Mouse (Mus musculus) MEL (cell line): Measurements from ENCODE around the gene Endou. TPM values are rescaled to one million over a fixed set of nuclear protein-coding genes. Genes with fewer than 3 reads are reported as not detected.

Experiments
- DNase-seq: peaks from one replicate; pipeline ENCODE4 v3.0.0; 2011; ENCODE audit warnings: low read depth, low spot score
- H3K27ac ChIP-seq: 2 replicates; pipeline ENCODE4 v1.5.1; 2012; ENCODE audit warnings: low read depth, mild to moderate bottlenecking, control low read depth, low read length, moderate library complexity; ENCODE audit not compliant: control insufficient read depth
- H3K27me3 ChIP-seq, 2 experiments: fragments of 150-350 bp in 1 of 2; sonication (generic) in 1 of 2; 2 replicates each; pipeline ENCODE4 v1.6.1; 2012; ENCODE audit warnings: low read length in 2 of 2, mild to moderate bottlenecking in 2 of 2, improper control_type of control experiment in 1 of 2, moderate library complexity in 1 of 2; ENCODE audit not compliant: insufficient read depth in 2 of 2, control insufficient read depth in 1 of 2
- H3K36me3 ChIP-seq, 2 experiments: 2 replicates each; pipeline ENCODE4 v1.6.1; 2012 to 2014; ENCODE audit warnings: low read length in 2 of 2, improper control_type of control experiment in 1 of 2, inconsistent platforms in 1 of 2, mild to moderate bottlenecking in 1 of 2; ENCODE audit not compliant: insufficient read depth in 2 of 2, control insufficient read depth in 1 of 2
- H3K4me1 ChIP-seq, 2 experiments: fragments of 150-350 bp in 1 of 2; sonication (generic) in 1 of 2; 2 replicates each; pipeline ENCODE4 v1.6.1; 2012; ENCODE audit warnings: low read length in 2 of 2, improper control_type of control experiment in 1 of 2, mild to moderate bottlenecking in 1 of 2; ENCODE audit not compliant: insufficient read depth in 2 of 2, control insufficient read depth in 1 of 2
- H3K4me3 ChIP-seq, 2 experiments: fragments of 150-350 bp in 1 of 2; sonication (generic) in 1 of 2; 2 replicates each; pipeline ENCODE4 v1.5.1; 2012; ENCODE audit warnings: low read depth in 2 of 2, low read length in 2 of 2, mild to moderate bottlenecking in 2 of 2, moderate library complexity in 2 of 2, control low read depth in 1 of 2, improper control_type of control experiment in 1 of 2; ENCODE audit not compliant: control insufficient read depth in 1 of 2, insufficient read depth in 1 of 2
- H3K79me2 ChIP-seq: 2 replicates; pipeline ENCODE4 v1.6.1; 2012; ENCODE audit warnings: mild to moderate bottlenecking, low read length, moderate library complexity; ENCODE audit not compliant: control insufficient read depth, poor library complexity, insufficient read depth
- H3K9ac ChIP-seq: 2 replicates; pipeline ENCODE4 v1.6.1; 2012; ENCODE audit warnings: low read depth, mild to moderate bottlenecking, control low read depth, low read length, moderate library complexity; ENCODE audit not compliant: control insufficient read depth, poor library complexity, severe bottlenecking
- H3K9me3 ChIP-seq: fragments of 150-350 bp; sonication (generic); replicated peaks from 2 replicates; pipeline ENCODE4 v1.6.1; 2012; ENCODE audit warnings: mild to moderate bottlenecking, low read length, improper control_type of control experiment, moderate library complexity; ENCODE audit not compliant: insufficient read depth
- BHLHE40 ChIP-seq: IDR thresholded peaks from 2 replicates; pipeline ENCODE4 v1.6.1; 2012; ENCODE audit warnings: low read depth, mild to moderate bottlenecking, inconsistent platforms, low read length, improper control_type of control experiment, borderline replicate concordance
- CHD2 ChIP-seq: IDR thresholded peaks from 2 replicates; pipeline ENCODE4 v1.6.1; 2011; ENCODE audit warnings: low read length, improper control_type of control experiment
- CTCF ChIP-seq, 3 experiments: IDR thresholded peaks in 2 of 3; conservative IDR thresholded peaks in 1 of 3; 2 replicates each; pipeline ENCODE4 v1.5.1; 2011 to 2012; ENCODE audit warnings: low read length in 3 of 3, low read depth in 2 of 3, mild to moderate bottlenecking in 2 of 3, improper control_type of control experiment in 1 of 3, inconsistent platforms in 1 of 3, mixed read lengths in 1 of 3, moderate library complexity in 1 of 3; ENCODE audit not compliant: control insufficient read depth in 1 of 3, insufficient read depth in 1 of 3, poor library complexity in 1 of 3, severe bottlenecking in 1 of 3
- ELF1 ChIP-seq: IDR thresholded peaks from 2 replicates; pipeline ENCODE4 v1.6.1; 2014; ENCODE audit warnings: low read depth, mild to moderate bottlenecking, inconsistent platforms, low read length, improper control_type of control experiment, moderate library complexity
- EP300 ChIP-seq, 2 experiments: IDR thresholded peaks; 2 replicates each; pipeline ENCODE4 v1.6.1; 2011; ENCODE audit warnings: improper control_type of control experiment in 2 of 2, low read length in 2 of 2, low read depth in 1 of 2, mild to moderate bottlenecking in 1 of 2
- GATA1 ChIP-seq: IDR thresholded peaks from 2 replicates; pipeline ENCODE4 v1.6.1; 2011; ENCODE audit warnings: low read depth, low read length, improper control_type of control experiment
- HCFC1 ChIP-seq: IDR thresholded peaks from 2 replicates; pipeline ENCODE4 v1.6.1; 2012; ENCODE audit warnings: low read depth, mild to moderate bottlenecking, inconsistent platforms, low read length, improper control_type of control experiment, moderate library complexity
- JUND ChIP-seq: IDR thresholded peaks from 2 replicates; pipeline ENCODE4 v1.6.1; 2011; ENCODE audit warnings: low read depth, mild to moderate bottlenecking, improper control_type of control experiment, low read length
- MAX ChIP-seq: IDR thresholded peaks from 2 replicates; pipeline ENCODE4 v1.6.1; 2011; ENCODE audit warnings: low read length, improper control_type of control experiment
- MAZ ChIP-seq: IDR thresholded peaks from 2 replicates; pipeline ENCODE4 v1.6.1; 2012; ENCODE audit warnings: low read depth, mild to moderate bottlenecking, inconsistent platforms, low read length, improper control_type of control experiment
- NELFE ChIP-seq: IDR thresholded peaks from 2 replicates; pipeline ENCODE4 v1.6.1; 2011; ENCODE audit warnings: low read depth, low read length, improper control_type of control experiment
- NRF1 ChIP-seq: IDR thresholded peaks from 2 replicates; pipeline ENCODE4 v1.6.1; 2014; ENCODE audit warnings: low read depth, mild to moderate bottlenecking, inconsistent platforms, low read length, improper control_type of control experiment, moderate library complexity; ENCODE audit not compliant: poor library complexity, insufficient read depth, severe bottlenecking
- POLR2A ChIP-seq, 2 experiments: IDR thresholded peaks; 2 replicates each; pipeline ENCODE4 v1.6.1; 2011 to 2012; ENCODE audit warnings: low read length in 2 of 2, mild to moderate bottlenecking in 2 of 2, control low read depth in 1 of 2, improper control_type of control experiment in 1 of 2, low read depth in 1 of 2, moderate library complexity in 1 of 2; ENCODE audit not compliant: control insufficient read depth in 1 of 2, insufficient read depth in 1 of 2, poor library complexity in 1 of 2
- POLR2AphosphoS5 ChIP-seq: IDR thresholded peaks from 2 replicates; pipeline ENCODE4 v1.6.1; 2012; ENCODE audit warnings: low read depth, borderline replicate concordance, mild to moderate bottlenecking, inconsistent platforms, low read length, moderate library complexity, mixed read lengths
- RAD21 ChIP-seq: IDR thresholded peaks from 2 replicates; pipeline ENCODE4 v1.6.1; 2011; ENCODE audit warnings: mild to moderate bottlenecking, low read depth, low read length, improper control_type of control experiment
- RCOR1 ChIP-seq: IDR thresholded peaks from 2 replicates; pipeline ENCODE4 v1.6.1; 2012; ENCODE audit warnings: low read depth, mild to moderate bottlenecking, inconsistent platforms, low read length, improper control_type of control experiment
- SIN3A ChIP-seq: IDR thresholded peaks from 2 replicates; pipeline ENCODE4 v1.6.1; 2012; ENCODE audit warnings: low read length, improper control_type of control experiment, inconsistent platforms
- SMC3 ChIP-seq: IDR thresholded peaks from 2 replicates; pipeline ENCODE4 v1.6.1; 2011; ENCODE audit warnings: low read depth, low read length, improper control_type of control experiment
- TAL1 ChIP-seq: IDR thresholded peaks from 2 replicates; pipeline ENCODE4 v1.6.1; 2012; ENCODE audit warnings: mild to moderate bottlenecking, inconsistent platforms, low read length, moderate library complexity, mixed read lengths
- TCF12 ChIP-seq: IDR thresholded peaks from 2 replicates; pipeline ENCODE4 v1.6.1; 2014; ENCODE audit warnings: low read depth, mild to moderate bottlenecking, inconsistent platforms, low read length, improper control_type of control experiment, moderate library complexity
- UBTF ChIP-seq: IDR thresholded peaks from 2 replicates; pipeline ENCODE4 v1.6.1; 2012; ENCODE audit warnings: low read depth, mild to moderate bottlenecking, inconsistent platforms, low read length, improper control_type of control experiment, moderate library complexity, borderline replicate concordance; ENCODE audit not compliant: insufficient read depth
- USF2 ChIP-seq, 2 experiments: IDR thresholded peaks; 2 replicates each; pipeline ENCODE4 v1.6.1; 2011 to 2012; ENCODE audit warnings: improper control_type of control experiment in 2 of 2, low read length in 2 of 2, borderline replicate concordance in 1 of 2, inconsistent platforms in 1 of 2, low read depth in 1 of 2, mild to moderate bottlenecking in 1 of 2; ENCODE audit not compliant: insufficient read depth in 1 of 2
- ZC3H11A ChIP-seq: IDR thresholded peaks from 2 replicates; pipeline ENCODE4 v1.6.1; 2012; ENCODE audit warnings: low read depth, mild to moderate bottlenecking, inconsistent platforms, low read length, improper control_type of control experiment
- polyA plus RNA-seq, 2 experiments: library from polyadenylated mRNA; stranded (reverse) in 1 of 2; unstranded in 1 of 2; fragments of >175 nt in 1 of 2; fragments of >200 nt in 1 of 2; gene quantifications; 2 replicates each; pipeline versions ENCODE4 v1.2.1 to v1.2.4; 2012; ENCODE audit warnings: low replicate concordance in 2 of 2, low read depth in 1 of 2; ENCODE audit not compliant: insufficient read length in 2 of 2, insufficient read depth in 1 of 2, missing spikeins in 1 of 2
- total RNA-seq: library from RNA; depleted of rRNA; stranded (reverse); fragments of 300-350 nt; gene quantifications from 2 replicates; pipeline ENCODE4 v1.2.3, GENCODE M21; 2012

Gene Endou
- total and polyA plus RNA-seq, 3 experiments: 0.08 to 0.10 TPM; not detected in 1

- TF ChIP-seq POLR2A (IDR thresholded peaks at IDR 0.05; ENCODE audit: control insufficient read depth in 1 of 2, insufficient read depth in 1 of 2, low read depth in 1 of 2, low read length in 2 of 2, poor library complexity in 1 of 2) (no peak), TCF12 (no peak; the same call in 1 of the 2 replicates), JUND (no peak), GATA1 (no peak), RAD21 (peak; percentile 66), USF2 (IDR thresholded peaks at IDR 0.05; ENCODE audit: borderline replicate concordance in 1 of 2, insufficient read depth in 1 of 2, low read depth in 1 of 2, low read length in 2 of 2) (no peak), SIN3A (peak; percentile 70), RCOR1 (no peak), NRF1 (no peak), HCFC1 (0 out of 2 replicates have a peak, but pooled peaks have one; percentile 33), NELFE (no peak)
Measured at GRCm38 (mm10) chr15:97767280-97768186, 36.4 kb upstream of the Endou start, which contains the start of gene Rapgef3 (continued).

GRCm38 (mm10) chr15:97766594-97767279 is 35.6 kb upstream of the Endou start:
- Histone ChIP-seq H3K4me1 (peaks cover 0 to 5% of the 10 kb centered on the region in 2 experiments; a peak in 1 of 4 replicates), H3K36me3 (no peaks in the 10 kb centered on the region; a peak in 1 of 4 replicates), H3K27ac (no peak overlapping the region), H3K27me3 (peaks cover 43 to 58% of the 10 kb centered on the region in 2 experiments), H3K9ac (no peak overlapping the region), H3K79me2 (no peaks in the 10 kb centered on the region), H3K9me3 (no peaks in the 10 kb centered on the region), H3K4me3 (no peak overlapping the region)
- TF ChIP-seq CTCF (IDR thresholded peaks at IDR 0.05 in 2 of 3, conservative IDR thresholded peaks at IDR 0.05 in 1 of 3; ENCODE audit: control insufficient read depth in 1 of 3, insufficient read depth in 1 of 3, low read depth in 2 of 3, low read length in 3 of 3, poor library complexity in 1 of 3, severe bottlenecking in 1 of 3) (no peak), TAL1 (no peak), RAD21 (no peak), NELFE (no peak), POLR2AphosphoS5 (no peak), MAZ (no peak), BHLHE40 (no peak), MAX (no peak), TCF12 (no peak), EP300 (IDR thresholded peaks at IDR 0.05; ENCODE audit: low read depth in 1 of 2, low read length in 2 of 2) (no peak), UBTF (no peak), ELF1 (no peak), SMC3 (no peak), CHD2 (no peak), ZC3H11A (no peak)
- no peak for DNase-seq
